Mouse (Mus musculus) forebrain, embryonic 13.5 days (tissue): ENCODE data around the gene Tubgcp3. TPM values are rescaled to one million over a fixed set of nuclear protein-coding genes. Genes with fewer than 3 reads are reported as not detected.
"Not testable (repeated sequence)": the region's sequence is repeated elsewhere in the genome, so short reads cannot be mapped to it uniquely, and the experiment has no call there.

Source experiments
- ATAC-seq: fragments of 200-750 bp; cut with Nextera tagmentation; 2 replicates; pipeline ENCODE4 v1.8.0; 2017
- H3K27ac ChIP-seq: fragments of 300-500 bp; sonication (generic); 2 replicates; pipeline ENCODE4 v1.5.1; 2015; ENCODE audit warnings: inconsistent platforms, mild to moderate bottlenecking, moderate library complexity
- H3K27me3 ChIP-seq: fragments of 300-500 bp; sonication (generic); 2 replicates; pipeline ENCODE4 v1.6.1; 2015; ENCODE audit warnings: mild to moderate bottlenecking, inconsistent platforms
- H3K36me3 ChIP-seq: fragments of 300-500 bp; sonication (generic); 2 replicates; pipeline ENCODE4 v1.6.1; 2015; ENCODE audit warnings: mild to moderate bottlenecking, inconsistent platforms; ENCODE audit not compliant: poor library complexity, severe bottlenecking
- H3K4me1 ChIP-seq: fragments of 300-500 bp; sonication (generic); 2 replicates; pipeline ENCODE4 v1.6.1; 2015; ENCODE audit warnings: inconsistent platforms
- H3K4me2 ChIP-seq: fragments of 300-500 bp; sonication (generic); 2 replicates; pipeline ENCODE4 v1.6.1; 2015; ENCODE audit warnings: inconsistent platforms, mild to moderate bottlenecking, moderate library complexity
- H3K4me3 ChIP-seq: fragments of 300-500 bp; sonication (generic); 2 replicates; pipeline ENCODE4 v1.5.1; 2015; ENCODE audit warnings: mild to moderate bottlenecking, inconsistent platforms
- H3K9ac ChIP-seq: fragments of 300-500 bp; sonication (generic); 2 replicates; pipeline ENCODE4 v1.6.1; 2015; ENCODE audit warnings: mild to moderate bottlenecking, inconsistent platforms
- H3K9me3 ChIP-seq: fragments of 300-500 bp; sonication (generic); replicated peaks from 2 replicates; pipeline ENCODE4 v1.6.1; 2016; ENCODE audit warnings: inconsistent platforms
- WGBS: fragments of 180-500 bp; shearing (Covaris S2); methylation state at CpG from one replicate; pipeline ENCODE4 v1.1.7; 2015; 5-methylcytosine and 5-hydroxymethylcytosine counted together
- polyA plus RNA-seq: library from polyadenylated mRNA; unstranded; fragments of >200 nt; fragmentation: Nextera tagmentation; extraction: Ambion mirVana; gene quantifications from 2 replicates; pipeline ENCODE4 v1.2.1, GENCODE M21; 2015

The Tubgcp3 gene
- polyA plus RNA-seq, 1 experiment from 2014 or later: 44.2 TPM

DNA sequence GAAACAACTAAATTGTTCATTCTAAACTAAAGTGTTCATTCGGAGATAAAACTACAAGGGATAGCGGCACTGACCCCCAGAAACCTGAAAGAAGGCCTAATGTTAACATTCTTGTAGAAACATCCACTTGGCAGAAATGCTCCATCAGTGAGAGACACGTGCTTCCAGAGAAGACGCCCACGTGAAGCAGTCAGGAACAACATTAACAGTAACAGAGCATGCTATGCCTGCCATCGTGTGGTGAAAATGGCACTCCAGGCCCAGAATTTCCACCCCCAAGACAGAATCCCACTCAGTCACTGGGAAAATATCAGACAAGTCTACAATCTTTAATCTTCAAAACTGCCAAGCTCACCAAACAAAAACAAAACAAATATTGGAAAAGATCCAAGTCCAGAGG, 3.2 kb downstream of the Tubgcp3 start:
- no peak overlapping the region for H3K9ac ChIP-seq
- WGBS: 91% methylated on average over 6 of the region's 6 CpGs
- no peak overlapping the region for H3K27ac ChIP-seq
- H3K9me3 ChIP-seq: no peaks in the 10 kb centered on the region
- no peak overlapping the region for H3K4me3 ChIP-seq
- no peaks in the 10 kb centered on the region for H3K27me3 ChIP-seq
- 0 out of 2 replicates have a peak, but pooled peaks cover 6% of the 10 kb centered on the region for H3K36me3 ChIP-seq
- H3K4me1 ChIP-seq: peaks cover 25% of the 10 kb centered on the region
- no peak overlapping the region for H3K4me2 ChIP-seq
- no peak for ATAC-seq

DNA sequence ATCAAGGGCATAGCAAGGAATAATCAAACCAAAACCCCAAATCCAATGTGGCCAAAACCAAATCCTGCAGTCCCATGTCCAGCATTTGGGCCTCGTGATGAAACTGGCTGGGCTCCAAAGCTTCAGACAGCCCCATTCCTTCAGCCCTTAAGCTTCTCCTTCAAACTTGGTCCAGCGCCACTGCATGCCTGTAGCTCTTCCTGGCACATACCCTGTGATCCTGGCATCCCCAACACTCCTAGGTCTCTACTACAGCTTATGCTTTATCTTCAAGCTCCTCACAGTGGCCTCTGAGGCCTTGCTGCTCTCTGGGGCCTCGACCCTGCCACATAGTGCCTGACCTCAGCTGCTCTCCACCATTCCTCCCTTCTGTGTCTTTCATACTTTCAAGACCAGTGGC, 5.5 kb downstream of the Tubgcp3 start:
- not testable (repeated sequence) for H3K9me3 ChIP-seq, H3K27me3 ChIP-seq, H3K9ac ChIP-seq, H3K4me2 ChIP-seq, ATAC-seq, H3K4me3 ChIP-seq, H3K27ac ChIP-seq
- WGBS: 90% methylated on average over 3 of the region's 3 CpGs
- H3K4me1 ChIP-seq: peaks cover 18% of the 10 kb centered on the region
- peaks cover 18% of the 10 kb centered on the region for H3K36me3 ChIP-seq

DNA sequence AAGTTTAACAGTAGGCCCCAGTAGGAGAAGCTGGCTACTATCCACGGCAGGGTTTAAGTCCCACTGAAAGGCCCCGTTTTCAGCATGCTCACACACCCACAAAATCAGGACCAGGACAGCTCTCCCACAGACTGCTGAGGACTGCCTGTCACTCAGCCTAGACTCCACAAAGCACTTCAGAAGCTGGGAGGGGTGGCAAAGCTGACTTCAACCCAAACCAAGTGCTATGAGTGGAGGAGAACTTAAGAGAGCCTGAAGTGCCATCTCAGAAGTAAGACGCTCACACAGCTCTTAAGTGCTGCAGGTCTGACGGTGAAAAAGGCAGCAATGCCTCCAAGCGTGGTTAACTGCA, 9.0 kb downstream of the Tubgcp3 start:
- Histone ChIP-seq H3K9ac (no peak overlapping the region), H3K36me3 (peaks cover 41% of the 10 kb centered on the region), H3K27ac (no peak overlapping the region), H3K4me3 (no peak overlapping the region), H3K9me3 (no peaks in the 10 kb centered on the region), H3K4me1 (no peaks in the 10 kb centered on the region), H3K4me2 (no peak overlapping the region), H3K27me3 (no peaks in the 10 kb centered on the region)
- no peak for ATAC-seq
- 84% methylated on average over 5 of the region's 5 CpGs for WGBS

DNA sequence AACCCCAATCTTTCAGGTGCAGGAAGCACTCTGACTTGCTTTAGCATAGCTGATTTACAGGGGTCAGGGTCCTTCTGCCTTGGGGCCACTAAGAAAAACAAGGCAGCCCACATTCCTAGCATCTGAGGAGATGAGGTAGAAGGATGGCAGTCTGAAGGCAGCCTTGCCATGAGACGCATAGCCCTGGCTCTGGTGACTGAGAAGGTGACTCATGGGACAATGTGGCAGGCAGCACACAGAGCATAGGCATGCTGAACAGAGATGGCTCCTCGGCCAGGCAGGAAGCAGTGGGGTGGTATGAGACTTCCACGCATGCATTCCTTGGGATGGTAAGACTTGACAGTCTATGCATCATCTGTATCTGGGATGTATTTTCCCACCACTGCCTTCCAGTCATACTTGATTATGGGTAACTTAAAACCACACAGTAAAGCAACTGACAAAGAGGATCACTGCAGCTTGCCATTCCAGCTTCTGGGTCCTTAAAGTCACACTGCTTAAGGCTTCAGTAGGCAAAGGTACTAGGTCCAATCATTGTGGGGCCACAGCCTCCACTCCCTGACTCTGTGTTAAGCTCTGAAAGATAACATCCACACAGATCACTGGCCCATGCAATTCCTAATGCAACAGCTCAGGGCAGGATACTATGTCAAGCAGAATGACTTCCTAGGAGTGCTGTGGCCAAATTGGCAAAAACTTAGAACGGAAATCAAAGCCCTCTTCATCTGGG, 9.5 kb downstream of the Tubgcp3 start:
- Histone ChIP-seq H3K36me3 (peaks cover 47% of the 10 kb centered on the region), H3K27ac (no peak overlapping the region), H3K4me3 (no peak overlapping the region), H3K4me2 (no peak overlapping the region), H3K27me3 (no peaks in the 10 kb centered on the region), H3K4me1 (no peaks in the 10 kb centered on the region), H3K9ac (no peak overlapping the region), H3K9me3 (no peaks in the 10 kb centered on the region)
- no peak for ATAC-seq
- 91% methylated on average over 4 of the region's 4 CpGs for WGBS

DNA sequence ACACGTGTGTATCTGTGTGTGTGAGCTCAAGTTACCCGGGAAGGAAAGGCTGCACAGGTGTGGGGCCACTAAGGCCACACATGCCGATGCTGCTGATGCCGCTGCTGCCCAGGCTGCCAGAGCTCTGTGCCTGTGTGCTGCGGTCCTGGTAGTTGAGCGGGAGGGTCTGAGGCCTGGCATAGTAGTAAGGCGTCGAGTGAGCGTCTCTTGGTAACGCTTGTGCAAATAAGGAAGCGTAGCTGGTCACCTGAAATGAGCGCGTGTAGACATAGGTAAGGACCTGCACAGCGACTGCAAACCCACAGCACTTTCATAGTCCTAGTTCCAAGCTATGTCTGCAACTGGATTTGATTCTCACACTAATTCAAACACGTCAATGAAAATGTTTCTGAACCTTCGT, 14.6 kb downstream of the Tubgcp3 start:
- Histone ChIP-seq H3K27me3 (no peaks in the 10 kb centered on the region), H3K9me3 (no peaks in the 10 kb centered on the region), H3K27ac (no peak overlapping the region), H3K4me3 (no peak overlapping the region), H3K36me3 (peaks cover 92% of the 10 kb centered on the region), H3K4me1 (no peaks in the 10 kb centered on the region), H3K9ac (no peak overlapping the region), H3K4me2 (no peak overlapping the region)
- 96% methylated on average over 16 of the region's 16 CpGs for WGBS
- no peak for ATAC-seq

DNA sequence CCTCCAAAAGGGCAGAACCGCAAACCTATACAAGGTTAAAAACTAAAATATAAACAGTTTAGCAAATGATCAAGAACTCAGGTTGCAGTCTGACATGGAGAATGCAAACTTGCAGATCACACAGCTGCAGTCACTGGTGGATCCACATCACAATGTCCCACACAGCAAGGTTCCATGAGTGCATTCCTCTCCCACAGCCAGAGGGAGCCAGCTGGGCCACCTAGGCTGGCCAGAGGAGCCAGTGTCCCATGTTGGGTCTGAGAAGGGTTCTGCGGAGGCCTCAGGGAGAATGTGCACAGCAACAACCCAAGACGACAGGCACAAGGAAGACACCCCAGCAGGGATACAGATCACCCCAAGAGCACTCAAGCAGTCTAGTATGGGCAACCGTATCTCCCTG, 20.8 kb downstream of the Tubgcp3 start:
- WGBS: 90% methylated on average over 4 of the region's 4 CpGs
- no peak overlapping the region for H3K27ac ChIP-seq
- no peak overlapping the region for H3K4me2 ChIP-seq
- no peaks in the 10 kb centered on the region for H3K27me3 ChIP-seq
- H3K9ac ChIP-seq: no peak overlapping the region
- no peak for ATAC-seq
- no peaks in the 10 kb centered on the region for H3K9me3 ChIP-seq
- H3K36me3 ChIP-seq: peaks cover 95% of the 10 kb centered on the region
- no peaks in the 10 kb centered on the region for H3K4me1 ChIP-seq
- no peak overlapping the region for H3K4me3 ChIP-seq

DNA sequence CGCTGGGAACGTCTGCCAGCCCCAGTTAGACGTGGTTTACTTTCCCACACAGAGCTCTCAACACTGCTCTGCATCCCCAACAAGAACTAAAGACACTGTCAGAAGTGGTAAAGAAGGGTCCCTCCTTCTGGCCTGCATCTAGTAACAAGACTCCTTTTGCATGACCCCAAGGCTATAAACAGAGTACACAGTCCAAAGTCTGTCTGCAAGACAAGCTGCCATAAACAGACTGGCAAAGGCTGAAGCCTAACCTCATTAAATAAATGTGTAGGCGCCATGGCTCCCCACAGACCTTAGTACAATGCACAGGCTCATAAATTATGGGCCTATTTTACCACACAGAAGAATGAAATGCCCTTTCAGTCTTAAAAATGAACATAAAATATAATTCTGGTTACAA, 21.6 kb downstream of the Tubgcp3 start:
- no peaks in the 10 kb centered on the region for H3K4me1 ChIP-seq
- no peaks in the 10 kb centered on the region for H3K27me3 ChIP-seq
- no peak overlapping the region for H3K27ac ChIP-seq
- WGBS: 84% methylated on average over 4 of the region's 4 CpGs
- H3K36me3 ChIP-seq: peaks cover 93% of the 10 kb centered on the region
- ATAC-seq: no peak
- H3K9me3 ChIP-seq: no peaks in the 10 kb centered on the region
- H3K9ac ChIP-seq: no peak overlapping the region
- H3K4me2 ChIP-seq: no peak overlapping the region
- no peak overlapping the region for H3K4me3 ChIP-seq

DNA sequence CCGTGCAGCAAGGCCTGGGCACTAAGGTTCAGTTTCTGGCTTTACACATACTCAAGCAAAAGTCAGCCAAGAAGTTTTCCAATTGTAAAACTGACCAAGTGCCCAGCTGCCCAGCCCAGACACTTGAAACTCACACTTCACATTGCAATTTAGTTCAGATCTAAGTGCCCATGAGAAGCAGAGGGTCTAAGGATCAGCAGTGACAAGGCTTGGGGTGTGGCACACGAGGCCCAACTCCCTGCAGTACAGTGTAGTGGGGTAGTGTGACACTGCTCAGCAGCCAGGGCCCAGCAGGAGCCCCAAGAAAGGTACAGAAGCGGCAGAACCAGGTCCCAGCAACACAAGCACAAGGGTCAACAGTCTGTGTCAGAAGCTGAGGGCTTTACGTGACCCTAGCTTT, 23.1 kb downstream of the Tubgcp3 start:
- Histone ChIP-seq H3K9me3 (no peaks in the 10 kb centered on the region), H3K9ac (no peak overlapping the region), H3K4me1 (no peaks in the 10 kb centered on the region), H3K27me3 (no peaks in the 10 kb centered on the region), H3K4me2 (no peak overlapping the region), H3K36me3 (peaks cover 93% of the 10 kb centered on the region), H3K4me3 (no peak overlapping the region), H3K27ac (no peak overlapping the region)
- no peak for ATAC-seq
- WGBS: 93% methylated on average over 4 of the region's 4 CpGs

DNA sequence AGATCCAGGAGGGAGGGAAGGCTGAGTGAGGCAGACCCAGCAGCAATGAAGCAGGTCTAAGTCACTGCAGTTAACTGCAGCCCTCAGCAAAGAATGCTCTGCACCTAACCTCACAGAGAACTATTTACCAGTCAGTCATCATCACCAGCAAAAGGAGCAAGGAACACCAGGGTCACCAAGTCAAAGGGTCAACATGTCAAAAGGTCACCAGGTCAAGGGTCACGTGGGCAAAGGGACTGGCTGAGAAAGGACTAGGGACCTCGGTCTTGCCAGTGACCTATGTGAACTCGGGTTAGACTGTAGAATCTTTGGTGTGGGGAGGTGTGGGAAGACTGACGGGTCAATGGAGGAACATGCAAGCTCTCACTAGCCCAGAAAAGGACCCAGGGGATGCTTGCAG, 25.5 kb downstream of the Tubgcp3 start:
- peaks cover 78% of the 10 kb centered on the region for H3K36me3 ChIP-seq
- no peak overlapping the region for H3K4me3 ChIP-seq
- 75% methylated on average over 4 of the region's 4 CpGs for WGBS
- H3K27ac ChIP-seq: no peak overlapping the region
- no peaks in the 10 kb centered on the region for H3K27me3 ChIP-seq
- H3K4me1 ChIP-seq: no peaks in the 10 kb centered on the region
- no peak overlapping the region for H3K9ac ChIP-seq
- ATAC-seq: no peak
- H3K9me3 ChIP-seq: no peaks in the 10 kb centered on the region
- H3K4me2 ChIP-seq: no peak overlapping the region

DNA sequence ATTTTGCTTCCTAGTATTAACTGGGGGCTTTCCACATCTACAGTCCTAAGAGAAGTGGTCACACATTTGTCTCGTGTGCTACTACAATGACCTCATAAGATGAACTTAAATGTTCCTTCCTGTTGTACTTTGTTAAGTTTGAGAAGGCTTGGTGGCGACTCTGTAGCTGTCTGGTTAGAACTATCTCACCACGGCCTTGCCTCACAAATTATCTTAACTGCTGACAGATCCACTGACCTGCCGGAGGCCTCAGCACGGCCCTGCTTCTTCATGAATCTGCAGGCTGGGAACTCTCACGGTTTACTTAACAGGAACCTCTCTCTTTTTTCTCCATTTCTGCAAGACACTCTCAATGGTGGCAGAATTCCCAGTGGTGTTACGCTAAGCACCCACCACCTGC, 27.2 kb downstream of the Tubgcp3 start:
- Histone ChIP-seq H3K9ac (no peak overlapping the region), H3K36me3 (peaks cover 77% of the 10 kb centered on the region), H3K4me2 (no peak overlapping the region), H3K9me3 (no peaks in the 10 kb centered on the region), H3K4me3 (no peak overlapping the region), H3K4me1 (no peaks in the 10 kb centered on the region), H3K27me3 (no peaks in the 10 kb centered on the region), H3K27ac (no peak overlapping the region)
- 83% methylated on average over 7 of the region's 7 CpGs for WGBS
- ATAC-seq: no peak

DNA sequence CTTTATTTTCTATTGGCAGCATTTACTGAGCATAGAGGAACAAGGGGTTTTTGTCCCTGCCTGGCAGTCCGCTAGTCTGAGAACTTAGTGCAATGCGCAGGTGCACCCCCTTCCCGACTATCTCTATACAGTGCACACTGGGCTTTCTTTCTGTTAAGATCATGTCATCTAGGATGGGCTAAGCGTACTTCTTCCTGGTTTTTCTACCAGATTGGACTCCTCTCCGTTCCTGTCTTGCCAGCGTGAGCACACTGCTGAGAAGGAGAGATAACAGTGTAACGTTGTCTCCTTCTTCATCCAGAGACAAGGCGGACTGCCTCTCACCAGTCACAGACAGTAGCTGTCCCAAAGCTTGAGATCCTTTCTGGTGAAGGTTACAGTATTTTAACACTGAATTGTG, 27.7 kb downstream of the Tubgcp3 start:
- H3K4me3 ChIP-seq: no peak overlapping the region
- H3K27ac ChIP-seq: no peak overlapping the region
- peaks cover 77% of the 10 kb centered on the region for H3K36me3 ChIP-seq
- no peaks in the 10 kb centered on the region for H3K27me3 ChIP-seq
- H3K9me3 ChIP-seq: no peaks in the 10 kb centered on the region
- H3K4me1 ChIP-seq: no peaks in the 10 kb centered on the region
- H3K4me2 ChIP-seq: no peak overlapping the region
- WGBS: 93% methylated on average over 8 of the region's 8 CpGs
- H3K9ac ChIP-seq: no peak overlapping the region
- ATAC-seq: no peak

DNA sequence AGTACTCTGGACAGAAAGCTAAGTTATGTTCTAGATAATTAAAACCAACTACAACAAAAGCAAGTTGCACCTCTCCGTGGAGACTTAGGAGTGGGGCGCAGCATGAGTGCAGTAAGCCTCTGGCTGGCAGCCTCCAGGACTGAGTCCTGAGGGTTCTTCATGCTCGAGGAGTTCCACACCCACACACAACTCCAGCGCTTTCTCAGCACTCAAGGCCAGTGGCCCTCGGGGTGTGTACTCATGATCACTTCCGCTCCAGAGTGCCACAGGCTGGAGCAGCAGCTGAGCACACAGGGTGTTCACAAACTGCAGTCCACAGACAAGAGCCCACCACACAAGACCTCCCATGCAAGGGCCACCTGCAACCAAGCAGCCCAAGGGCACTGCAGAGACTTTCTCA, 30.5 kb downstream of the Tubgcp3 start:
- no peaks in the 10 kb centered on the region for H3K9me3 ChIP-seq
- no peak overlapping the region for H3K4me3 ChIP-seq
- no peak overlapping the region for H3K27ac ChIP-seq
- H3K9ac ChIP-seq: no peak overlapping the region
- no peak for ATAC-seq
- H3K4me2 ChIP-seq: no peak overlapping the region
- no peaks in the 10 kb centered on the region for H3K4me1 ChIP-seq
- H3K27me3 ChIP-seq: no peaks in the 10 kb centered on the region
- peaks cover 81% of the 10 kb centered on the region for H3K36me3 ChIP-seq
- 95% methylated on average over 6 of the region's 6 CpGs for WGBS

DNA sequence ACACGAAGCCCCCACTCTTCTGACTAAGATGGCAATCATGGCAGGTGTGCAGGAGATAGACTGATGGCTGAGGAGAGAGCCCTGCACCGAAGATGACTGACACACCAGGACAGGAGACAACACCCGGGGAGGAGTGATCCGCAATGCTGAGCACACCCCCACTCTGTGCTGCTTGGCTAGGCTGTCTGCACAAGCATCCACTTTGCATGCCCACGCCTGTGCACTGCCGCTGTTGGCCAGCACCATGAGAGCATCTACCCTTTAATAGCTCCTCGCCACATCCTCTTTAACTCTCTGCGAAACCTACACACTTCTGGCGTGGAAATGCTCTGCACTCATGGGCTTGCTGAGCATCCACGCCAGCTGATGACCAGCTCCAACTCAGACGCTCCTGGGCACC, 33.6 kb downstream of the Tubgcp3 start:
- Histone ChIP-seq H3K4me2 (no peak overlapping the region), H3K4me1 (no peaks in the 10 kb centered on the region), H3K27me3 (no peaks in the 10 kb centered on the region), H3K36me3 (peaks cover 78% of the 10 kb centered on the region), H3K4me3 (no peak overlapping the region), H3K27ac (no peak overlapping the region), H3K9ac (no peak overlapping the region), H3K9me3 (no peaks in the 10 kb centered on the region)
- 93% methylated on average over 11 of the region's 11 CpGs for WGBS
- no peak for ATAC-seq
